Mouse (Mus musculus) embryonic facial prominence, embryonic 10.5 days (tissue): ENCODE measurements at regions not wholly inside any gene's neighbourhood (a gene's known extent, or its start where the extent isn't known, plus 50 kb on each side); places are given as distances from the start of the nearest gene placed in this dataset.

Experiments
- DNase-seq: peaks from one replicate; pipeline ENCODE4 v3.0.0-alpha.2; 2017; ENCODE audit warnings: low spot score
- H3K27ac ChIP-seq: fragments of 300-500 bp; sonication (generic); replicated peaks from 2 replicates; pipeline ENCODE4 v1.5.1; 2016; ENCODE audit warnings: mild to moderate bottlenecking
- H3K27me3 ChIP-seq: fragments of 300-500 bp; sonication (generic); replicated peaks from 2 replicates; pipeline ENCODE4 v1.6.1; 2016; ENCODE audit warnings: low read depth, mild to moderate bottlenecking; ENCODE audit not compliant: poor library complexity, severe bottlenecking
- H3K36me3 ChIP-seq: fragments of 300-500 bp; sonication (generic); replicated peaks from 2 replicates; pipeline ENCODE4 v1.6.1; 2016; ENCODE audit warnings: mild to moderate bottlenecking, moderate library complexity
- H3K4me1 ChIP-seq: fragments of 300-500 bp; sonication (generic); 2 replicates; pipeline ENCODE4 v1.6.1; 2016
- H3K4me3 ChIP-seq: fragments of 300-500 bp; sonication (generic); 2 replicates; pipeline ENCODE4 v1.5.1; 2016; ENCODE audit warnings: mild to moderate bottlenecking, moderate library complexity
- H3K9me3 ChIP-seq: fragments of 300-500 bp; sonication (generic); 2 replicates; pipeline ENCODE4 v1.6.1; 2016; ENCODE audit warnings: mild to moderate bottlenecking
- WGBS: fragments of 180-500 bp; shearing (Covaris S2); methylation state at CpG from one replicate; pipeline ENCODE4 v1.1.7; 2016; 5-methylcytosine and 5-hydroxymethylcytosine counted together

- H3K36me3 ChIP-seq: no peaks in the 10 kb centered on the region
- H3K4me1 ChIP-seq: no peaks in the 10 kb centered on the region
- DNase-seq: no peak
- WGBS: 79% methylated on average over 2 of the region's 2 CpGs
- H3K27me3 ChIP-seq: no peaks in the 10 kb centered on the region
- no peak overlapping the region for H3K27ac ChIP-seq
- no peak overlapping the region for H3K4me3 ChIP-seq
- no peaks in the 10 kb centered on the region for H3K9me3 ChIP-seq
Observed at GRCm38 (mm10) chr2:57772315-57772714, 225.4 kb upstream of the Galnt5 start.

- Histone ChIP-seq H3K27me3 (no peaks in the 10 kb centered on the region), H3K9me3 (no peaks in the 10 kb centered on the region), H3K36me3 (no peaks in the 10 kb centered on the region), H3K27ac (no peak overlapping the region), H3K4me3 (no peak overlapping the region), H3K4me1 (no peaks in the 10 kb centered on the region)
- DNase-seq: no peak
- WGBS: 79% methylated on average over 5 of the region's 5 CpGs
Observed at GRCm38 (mm10) chr2:57776154-57776553, 221.5 kb upstream of the Galnt5 start.

- Histone ChIP-seq H3K27ac (no peak overlapping the region), H3K36me3 (no peaks in the 10 kb centered on the region), H3K9me3 (no peaks in the 10 kb centered on the region), H3K27me3 (no peaks in the 10 kb centered on the region), H3K4me1 (no peaks in the 10 kb centered on the region), H3K4me3 (no peak overlapping the region)
- WGBS: 96% methylated on average over 1 of the region's 1 CpGs
- DNase-seq: no peak
Observed at GRCm38 (mm10) chr2:57780836-57781235, 216.8 kb upstream of the Galnt5 start.

DNA sequence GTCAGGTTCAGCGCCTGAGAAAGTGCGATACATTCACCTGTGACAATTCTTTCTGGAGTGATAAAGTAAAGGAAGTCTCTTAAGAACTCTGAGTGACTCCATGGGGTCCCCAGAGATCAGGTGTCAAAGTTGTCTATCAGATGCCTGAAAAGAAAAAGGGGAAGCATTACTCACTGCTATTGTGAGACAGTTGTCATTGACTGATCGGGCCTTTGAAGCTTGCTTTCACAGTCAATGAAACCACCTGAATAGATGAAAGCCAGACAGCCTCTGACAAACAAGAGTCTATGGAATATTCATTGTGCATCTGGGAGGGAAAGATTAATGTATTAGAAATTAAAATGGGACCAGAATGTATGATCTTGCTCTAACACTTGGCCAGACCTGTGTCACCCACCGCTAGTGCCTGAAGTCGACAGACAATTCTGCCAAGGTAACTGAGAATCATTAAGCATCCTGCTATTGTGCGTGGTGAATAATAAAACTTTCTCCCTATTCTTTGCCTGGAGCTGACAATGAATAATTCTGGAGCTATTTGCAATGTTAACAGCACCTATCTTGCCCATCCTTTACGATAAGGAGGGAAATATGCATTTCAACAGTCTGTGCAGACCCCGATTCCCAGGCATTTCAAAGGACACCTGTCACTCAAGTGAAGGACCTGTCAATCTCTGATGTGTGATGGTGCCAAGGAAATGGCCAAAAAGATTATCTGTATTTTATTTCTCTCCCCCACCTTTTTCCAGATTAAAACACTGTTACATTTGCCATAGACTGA lies 204.0 kb upstream of the Galnt5 start:
- Histone ChIP-seq H3K4me3 (no peak overlapping the region), H3K9me3 (no peaks in the 10 kb centered on the region), H3K36me3 (no peaks in the 10 kb centered on the region), H3K27ac (no peak overlapping the region), H3K27me3 (no peaks in the 10 kb centered on the region), H3K4me1 (no peaks in the 10 kb centered on the region)
- no peak for DNase-seq
- WGBS: 82% methylated on average over 8 of the region's 8 CpGs

- H3K4me3 ChIP-seq: no peak overlapping the region
- no peak for DNase-seq
- H3K27ac ChIP-seq: no peak overlapping the region
- H3K36me3 ChIP-seq: no peaks in the 10 kb centered on the region
- 83% methylated on average over 2 of the region's 2 CpGs for WGBS
- no peaks in the 10 kb centered on the region for H3K27me3 ChIP-seq
- H3K4me1 ChIP-seq: no peaks in the 10 kb centered on the region
- H3K9me3 ChIP-seq: no peaks in the 10 kb centered on the region
Observed at GRCm38 (mm10) chr2:57799279-57799678, 198.4 kb upstream of the Galnt5 start.

- Histone ChIP-seq H3K4me3 (no peak overlapping the region), H3K36me3 (no peaks in the 10 kb centered on the region), H3K27ac (no peak overlapping the region), H3K9me3 (no peaks in the 10 kb centered on the region), H3K27me3 (no peaks in the 10 kb centered on the region), H3K4me1 (no peaks in the 10 kb centered on the region)
- no peak for DNase-seq
- WGBS: 71% methylated on average over 1 of the region's 1 CpGs
Observed at GRCm38 (mm10) chr2:57807911-57808310, 189.8 kb upstream of the Galnt5 start.

DNA sequence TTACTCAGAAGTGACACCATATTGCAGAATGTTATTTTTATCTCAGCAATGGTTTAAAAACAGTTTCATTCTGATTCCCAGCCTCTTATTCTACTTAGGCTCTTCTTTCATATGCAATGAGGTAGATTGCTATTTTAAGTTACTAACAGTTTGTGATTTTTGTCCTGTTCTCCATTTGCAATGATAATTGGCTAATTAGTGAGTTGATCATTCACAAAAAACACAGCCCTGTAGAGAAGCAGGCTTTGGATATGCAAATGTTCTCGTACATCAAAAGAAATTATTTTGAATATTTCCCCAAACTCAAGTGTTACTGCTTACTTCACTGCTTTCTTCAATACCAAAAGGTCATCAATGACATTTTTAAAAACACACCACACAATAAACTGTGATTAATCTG lies 184.7 kb upstream of the Galnt5 start:
- Histone ChIP-seq H3K27ac (no peak overlapping the region), H3K36me3 (no peaks in the 10 kb centered on the region), H3K4me1 (no peaks in the 10 kb centered on the region), H3K9me3 (no peaks in the 10 kb centered on the region), H3K27me3 (no peaks in the 10 kb centered on the region), H3K4me3 (no peak overlapping the region)
- 78% methylated on average over 1 of the region's 1 CpGs for WGBS
- DNase-seq: no peak

GRCm38 (mm10) chr2:57820343-57820742 lies 177.3 kb upstream of the Galnt5 start:
- no peak for DNase-seq
- WGBS: 78% methylated on average over 2 of the region's 2 CpGs
- H3K9me3 ChIP-seq: no peaks in the 10 kb centered on the region
- no peaks in the 10 kb centered on the region for H3K36me3 ChIP-seq
- no peak overlapping the region for H3K27ac ChIP-seq
- no peak overlapping the region for H3K4me3 ChIP-seq
- H3K27me3 ChIP-seq: no peaks in the 10 kb centered on the region
- H3K4me1 ChIP-seq: no peaks in the 10 kb centered on the region

DNA sequence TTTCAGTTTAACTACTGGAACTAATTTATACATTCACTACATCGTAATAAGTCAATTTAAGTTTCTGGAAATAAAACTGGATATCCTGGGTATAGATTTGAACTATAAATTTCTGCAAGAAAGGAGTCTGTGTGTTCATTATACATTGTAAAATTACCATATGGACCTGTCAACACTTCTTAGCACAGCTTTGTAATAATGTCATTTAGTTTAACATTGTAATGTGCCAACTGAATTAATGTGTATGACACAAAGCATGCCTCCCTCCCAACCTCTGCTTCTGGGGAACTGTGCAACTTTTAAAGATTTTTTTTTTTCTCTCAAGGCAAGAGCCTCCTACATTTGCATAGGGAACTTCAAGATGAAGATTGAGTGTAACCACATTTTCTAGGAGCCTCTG lies 176.8 kb upstream of the Galnt5 start:
- WGBS: 91% methylated on average over 1 of the region's 1 CpGs
- H3K9me3 ChIP-seq: no peaks in the 10 kb centered on the region
- no peak overlapping the region for H3K4me3 ChIP-seq
- H3K27ac ChIP-seq: no peak overlapping the region
- no peaks in the 10 kb centered on the region for H3K4me1 ChIP-seq
- H3K27me3 ChIP-seq: no peaks in the 10 kb centered on the region
- H3K36me3 ChIP-seq: no peaks in the 10 kb centered on the region
- DNase-seq: no peak

- H3K27me3 ChIP-seq: no peaks in the 10 kb centered on the region
- WGBS: 78% methylated on average over 2 of the region's 2 CpGs
- H3K4me1 ChIP-seq: no peaks in the 10 kb centered on the region
Observed at GRCm38 (mm10) chr2:57828284-57828683, 169.4 kb upstream of the Galnt5 start.

DNA sequence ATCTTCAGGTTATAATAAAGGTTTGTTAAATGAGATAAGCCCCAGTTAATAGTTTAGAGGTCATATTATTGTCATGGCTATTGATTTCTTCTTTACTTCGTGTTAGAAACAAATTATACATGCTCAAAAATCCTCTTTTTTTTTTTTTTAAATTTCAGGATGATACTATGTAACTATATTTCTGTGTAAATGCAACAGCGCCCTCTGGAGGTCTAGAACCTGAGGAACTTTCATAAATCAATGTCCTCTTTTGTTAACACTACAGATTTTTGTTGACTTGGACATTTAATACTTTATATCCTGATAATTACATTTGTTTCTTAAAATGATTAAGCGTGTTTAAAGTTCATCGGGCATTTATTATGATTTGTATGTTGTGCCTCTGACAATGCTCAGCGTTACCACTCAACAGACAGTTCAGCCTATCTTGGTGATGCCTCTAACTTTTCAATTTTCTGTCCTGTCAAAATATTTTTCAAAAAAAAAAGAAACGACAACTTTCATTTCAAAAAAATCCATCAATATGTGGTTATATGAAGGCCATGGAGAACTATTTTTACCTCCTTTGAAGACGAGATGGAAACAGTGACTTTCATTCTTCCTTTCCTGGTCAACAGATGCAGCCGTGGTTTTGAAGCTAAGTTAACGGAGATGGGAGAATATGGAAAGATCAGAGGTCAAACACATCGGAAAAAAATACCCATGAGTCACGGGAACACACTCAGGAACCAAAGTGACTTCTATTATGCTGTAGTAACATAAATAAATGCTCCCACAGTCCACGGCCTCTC lies 164.9 kb upstream of the Galnt5 start:
- no peaks in the 10 kb centered on the region for H3K27me3 ChIP-seq
- no peaks in the 10 kb centered on the region for H3K4me1 ChIP-seq
- WGBS: 56% methylated on average over 12 of the region's 12 CpGs
- H3K27ac ChIP-seq: no peak overlapping the region
- DNase-seq: peak; percentile 40
- no peaks in the 10 kb centered on the region for H3K9me3 ChIP-seq
- no peak overlapping the region for H3K4me3 ChIP-seq
- H3K36me3 ChIP-seq: no peaks in the 10 kb centered on the region

More at GRCm38 (mm10) chr2:57828284-57828683, 169.4 kb upstream of the Galnt5 start:
- Histone ChIP-seq H3K36me3 (no peaks in the 10 kb centered on the region), H3K9me3 (no peaks in the 10 kb centered on the region), H3K27ac (no peak overlapping the region), H3K4me3 (no peak overlapping the region)
- DNase-seq: no peak

GRCm38 (mm10) chr2:57845135-57845534 lies 152.5 kb upstream of the Galnt5 start:
- no peak for DNase-seq

DNA sequence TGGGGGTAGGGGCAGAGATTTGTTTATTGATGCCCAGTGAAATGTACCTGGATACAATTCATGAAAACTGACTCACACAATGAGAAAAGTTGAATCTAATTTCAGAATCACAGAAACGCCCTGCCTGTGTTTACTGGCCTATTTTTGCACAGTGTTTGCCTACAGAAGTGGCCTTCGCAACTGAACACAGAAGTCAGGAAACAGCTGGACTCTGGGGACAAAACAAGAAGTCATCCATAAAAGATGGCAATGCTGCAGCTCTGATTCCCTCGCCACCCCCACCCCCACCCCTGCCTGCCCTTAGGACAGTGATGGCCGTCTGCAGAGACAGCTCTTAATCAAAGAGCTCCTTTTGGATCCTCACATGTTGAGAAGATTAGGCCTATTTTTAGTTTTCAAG lies 150.0 kb upstream of the Galnt5 start:
- H3K27ac ChIP-seq: peak overlapping the region; percentile 44
- H3K9me3 ChIP-seq: no peaks in the 10 kb centered on the region
- no peaks in the 10 kb centered on the region for H3K36me3 ChIP-seq
- 42% methylated on average over 4 of the region's 4 CpGs for WGBS
- DNase-seq: no peak
- H3K27me3 ChIP-seq: no peaks in the 10 kb centered on the region
- H3K4me3 ChIP-seq: no peak overlapping the region
- peaks cover 32% of the 10 kb centered on the region for H3K4me1 ChIP-seq

More at GRCm38 (mm10) chr2:57845135-57845534, 152.5 kb upstream of the Galnt5 start:
- Histone ChIP-seq H3K36me3 (no peaks in the 10 kb centered on the region), H3K4me3 (no peak overlapping the region), H3K27me3 (no peaks in the 10 kb centered on the region), H3K27ac (no peak overlapping the region), H3K9me3 (no peaks in the 10 kb centered on the region), H3K4me1 (peaks cover 26% of the 10 kb centered on the region)
- 63% methylated on average over 1 of the region's 1 CpGs for WGBS
